Mouse (Mus musculus) heart, embryonic 12.5 days (tissue): ENCODE results near the gene Mtg2. TPM values are rescaled to one million over a fixed set of nuclear protein-coding genes. Genes with fewer than 3 reads are reported as not detected.
A peak's percentile ranks its signal among the peaks of the same experiment; 100 is the strongest.

ENCODE experiments used
- ATAC-seq: fragments of 200-750 bp; cut with Nextera tagmentation; 2 replicates; pipeline ENCODE4 v1.8.0; 2017; ENCODE audit warnings: moderate TSS enrichment, moderate library complexity; ENCODE audit not compliant: insufficient number of reproducible peaks, low FRiP score
- H3K27ac ChIP-seq: fragments of 300-500 bp; sonication (generic); 2 replicates; pipeline ENCODE4 v1.5.1; 2016; ENCODE audit warnings: mild to moderate bottlenecking, moderate library complexity; ENCODE audit not compliant: poor library complexity, severe bottlenecking
- H3K27me3 ChIP-seq: fragments of 300-500 bp; sonication (generic); replicated peaks from 2 replicates; pipeline ENCODE4 v1.6.1; 2016; ENCODE audit warnings: mild to moderate bottlenecking, moderate library complexity
- H3K36me3 ChIP-seq: fragments of 300-500 bp; sonication (generic); 2 replicates; pipeline ENCODE4 v1.6.1; 2016; ENCODE audit warnings: mild to moderate bottlenecking, moderate library complexity
- H3K4me1 ChIP-seq: fragments of 300-500 bp; sonication (generic); replicated peaks from 2 replicates; pipeline ENCODE4 v1.6.1; 2016; ENCODE audit warnings: mild to moderate bottlenecking
- H3K4me2 ChIP-seq: fragments of 300-500 bp; sonication (generic); 2 replicates; pipeline ENCODE4 v1.6.1; 2016; ENCODE audit warnings: mild to moderate bottlenecking, moderate library complexity
- H3K4me3 ChIP-seq: fragments of 300-500 bp; sonication (generic); 2 replicates; pipeline ENCODE4 v1.5.1; 2016; ENCODE audit warnings: mild to moderate bottlenecking
- H3K9ac ChIP-seq: fragments of 300-500 bp; sonication (generic); 2 replicates; pipeline ENCODE4 v1.6.1; 2016; ENCODE audit warnings: mild to moderate bottlenecking, moderate library complexity
- H3K9me3 ChIP-seq: fragments of 300-500 bp; sonication (generic); replicated peaks from 2 replicates; pipeline ENCODE4 v1.6.1; 2016; ENCODE audit warnings: mild to moderate bottlenecking, moderate library complexity
- WGBS: fragments of 180-500 bp; shearing (Covaris S2); methylation state at CpG from one replicate; pipeline ENCODE4 v1.1.7; 2016; 5-methylcytosine and 5-hydroxymethylcytosine counted together
- polyA plus RNA-seq: library from polyadenylated mRNA; unstranded; fragments of >200 nt; fragmentation: Nextera tagmentation; extraction: Ambion mirVana; gene quantifications from 2 replicates; pipeline ENCODE4 v1.2.1, GENCODE M21; 2016

The Mtg2 gene
- polyA plus RNA-seq, 1 experiment from 2014 or later, result 23.7 TPM

DNA sequence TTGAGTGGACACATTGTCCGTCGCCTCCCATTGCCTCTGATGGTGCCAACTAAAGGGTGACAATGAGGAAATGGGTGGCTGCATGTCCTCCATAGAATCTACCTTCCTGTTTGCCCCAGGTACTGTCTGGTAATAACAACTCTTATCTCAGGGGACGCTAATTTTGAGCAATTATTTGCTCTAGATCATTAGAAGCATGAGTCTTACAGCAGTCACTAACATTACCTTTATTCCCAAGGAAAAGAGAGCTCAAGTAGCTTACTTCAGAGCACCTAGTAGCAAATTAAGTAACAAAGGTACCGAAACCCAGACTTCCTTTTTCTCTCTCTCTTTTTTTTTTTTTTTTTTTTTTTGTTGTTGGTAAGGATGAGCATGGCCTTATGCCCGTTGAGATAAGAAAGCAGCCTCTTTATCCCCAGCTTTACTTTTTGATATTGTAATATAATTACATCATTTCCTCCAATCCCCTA, 49.9 kb downstream of the Mtg2 start:
- no peak for ATAC-seq

GRCm38 (mm10) chr2:180124192-180124591, 53.8 kb downstream of the Mtg2 start:
- no peak for ATAC-seq
- 77% methylated on average over 2 of the region's 2 CpGs for WGBS
- peaks cover 36% of the 10 kb centered on the region for H3K4me1 ChIP-seq
- no peak overlapping the region for H3K4me2 ChIP-seq
- no peak overlapping the region for H3K27ac ChIP-seq
- no peaks in the 10 kb centered on the region for H3K9me3 ChIP-seq
- H3K4me3 ChIP-seq, result no peak overlapping the region
- peaks cover 9% of the 10 kb centered on the region; the same call in 1 of the 2 replicates for H3K36me3 ChIP-seq
- no peaks in the 10 kb centered on the region for H3K27me3 ChIP-seq
- H3K9ac ChIP-seq, result no peak overlapping the region

More for the DNA sequence above, 49.9 kb downstream of the Mtg2 start:
- peak overlapping the region; percentile 89 for H3K4me3 ChIP-seq
- peaks cover 9% of the 10 kb centered on the region; the same call in 1 of the 2 replicates for H3K36me3 ChIP-seq
- peak overlapping the region; percentile 90 for H3K4me2 ChIP-seq
- H3K9me3 ChIP-seq, result no peaks in the 10 kb centered on the region
- H3K27me3 ChIP-seq, result no peaks in the 10 kb centered on the region
- 58% methylated on average over 5 of the region's 5 CpGs for WGBS
- no peak overlapping the region for H3K27ac ChIP-seq
- H3K4me1 ChIP-seq, result peaks cover 37% of the 10 kb centered on the region
- H3K9ac ChIP-seq, result peak overlapping the region; percentile 92

DNA sequence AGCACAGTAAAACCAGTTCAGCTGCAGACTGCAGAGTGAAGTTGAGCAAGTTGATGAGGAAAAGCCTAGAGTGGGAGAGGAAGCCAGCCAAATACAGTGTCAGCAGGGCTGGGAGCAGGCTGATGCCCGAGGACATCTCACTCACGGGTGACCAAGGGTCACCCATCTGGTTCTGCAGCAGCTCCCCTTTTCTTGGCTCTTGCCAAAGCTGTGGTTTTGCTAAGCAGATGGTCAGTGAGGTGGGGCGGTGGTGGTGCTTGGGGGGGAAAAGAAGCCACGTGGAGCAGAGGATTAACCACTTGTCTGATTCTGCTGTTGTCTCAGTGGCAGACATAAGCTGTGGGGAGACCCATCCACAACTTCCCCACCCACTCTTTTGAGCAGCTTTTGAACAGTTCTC, 55.8 kb downstream of the Mtg2 start:
- Histone ChIP-seq H3K27ac (no peak overlapping the region), H3K9ac (no peak overlapping the region), H3K4me1 (peaks cover 30% of the 10 kb centered on the region), H3K4me2 (no peak overlapping the region), H3K4me3 (no peak overlapping the region), H3K27me3 (no peaks in the 10 kb centered on the region), H3K9me3 (no peaks in the 10 kb centered on the region), H3K36me3 (peaks cover 9% of the 10 kb centered on the region; the same call in 1 of the 2 replicates)
- 35% methylated on average over 4 of the region's 4 CpGs for WGBS
- ATAC-seq, result no peak

DNA sequence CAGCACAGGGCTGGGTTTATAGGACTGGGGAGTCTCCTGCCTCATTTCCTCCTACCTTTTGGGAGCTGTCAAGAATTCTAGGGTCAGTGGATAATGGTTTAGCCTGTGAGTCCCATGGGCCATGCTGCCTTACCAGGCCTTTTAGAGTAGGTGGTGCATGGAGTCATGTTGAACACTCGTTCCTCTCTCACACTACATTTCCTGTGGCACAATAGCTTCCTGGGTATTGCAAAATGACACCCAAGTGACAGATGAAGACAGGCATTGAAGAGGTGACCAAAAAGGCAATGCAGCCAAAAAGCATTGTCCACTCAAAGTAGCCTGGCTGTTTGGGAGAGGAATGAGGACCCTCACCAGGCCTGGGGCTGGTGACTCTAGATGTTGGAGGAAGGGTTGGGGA, 57.3 kb downstream of the Mtg2 start:
- Histone ChIP-seq H3K9ac (no peak overlapping the region), H3K4me1 (peaks cover 31% of the 10 kb centered on the region), H3K4me3 (no peak overlapping the region), H3K9me3 (no peaks in the 10 kb centered on the region), H3K36me3 (peaks cover 9% of the 10 kb centered on the region; the same call in 1 of the 2 replicates), H3K4me2 (no peak overlapping the region), H3K27ac (no peak overlapping the region), H3K27me3 (no peaks in the 10 kb centered on the region)
- ATAC-seq, result no peak
- 53% methylated on average over 1 of the region's 1 CpGs for WGBS

- H3K4me1 ChIP-seq, result peaks cover 21% of the 10 kb centered on the region
- H3K4me3 ChIP-seq, result no peak overlapping the region
- no peak overlapping the region for H3K9ac ChIP-seq
- 57% methylated on average over 4 of the region's 4 CpGs for WGBS
- H3K36me3 ChIP-seq, result peaks cover 7% of the 10 kb centered on the region
- H3K4me2 ChIP-seq, result no peak overlapping the region
- no peaks in the 10 kb centered on the region for H3K27me3 ChIP-seq
- no peak for ATAC-seq
- H3K27ac ChIP-seq, result peak overlapping the region; percentile 75; the same call in 1 of the 2 replicates
- no peaks in the 10 kb centered on the region for H3K9me3 ChIP-seq
Measured at GRCm38 (mm10) chr2:180133231-180133630, 62.8 kb downstream of the Mtg2 start.

- peaks cover 14% of the 10 kb centered on the region for H3K36me3 ChIP-seq
- no peaks in the 10 kb centered on the region for H3K9me3 ChIP-seq
- H3K9ac ChIP-seq, result no peak overlapping the region
- H3K4me1 ChIP-seq, result peaks cover 20% of the 10 kb centered on the region
- H3K4me2 ChIP-seq, result no peak overlapping the region
- 71% methylated on average over 3 of the region's 3 CpGs for WGBS
- H3K27ac ChIP-seq, result peak overlapping the region; percentile 75
- no peak for ATAC-seq
- no peaks in the 10 kb centered on the region for H3K27me3 ChIP-seq
- H3K4me3 ChIP-seq, result no peak overlapping the region
Measured at GRCm38 (mm10) chr2:180133911-180134310, 63.5 kb downstream of the Mtg2 start.

DNA sequence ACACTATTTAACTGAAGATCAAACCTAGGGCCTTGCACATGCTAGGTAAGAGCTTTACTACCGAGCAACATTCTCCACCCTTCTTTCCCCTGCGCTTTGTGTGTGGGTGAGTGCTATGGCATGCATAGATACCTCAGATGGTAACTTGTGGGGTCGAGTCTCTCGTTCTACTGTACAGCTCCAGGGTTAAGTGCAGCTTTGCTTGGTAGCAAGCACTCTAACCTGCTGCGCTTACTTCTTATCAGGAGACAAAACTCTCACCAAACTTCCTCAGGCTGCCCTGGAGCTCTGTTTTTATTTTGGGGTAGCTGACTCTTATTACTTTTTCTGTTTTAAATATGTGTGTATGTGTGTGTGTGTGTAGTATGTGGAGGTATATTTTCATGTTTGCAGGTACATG, 65.0 kb downstream of the Mtg2 start:
- no peaks in the 10 kb centered on the region for H3K27me3 ChIP-seq
- no peak overlapping the region for H3K9ac ChIP-seq
- H3K36me3 ChIP-seq, result peaks cover 25% of the 10 kb centered on the region
- no peaks in the 10 kb centered on the region for H3K9me3 ChIP-seq
- ATAC-seq, result no peak
- no peak overlapping the region for H3K4me3 ChIP-seq
- 58% methylated on average over 5 of the region's 5 CpGs for WGBS
- H3K27ac ChIP-seq, result peak overlapping the region; percentile 55
- H3K4me1 ChIP-seq, result peaks cover 20% of the 10 kb centered on the region
- no peak overlapping the region for H3K4me2 ChIP-seq

Other genes starting within 250 kb of the Mtg2 start
- 2.4 and 2.7 TPM in 2 replicates for gene Taf4, start 93.9 kb upstream of the Mtg2 start, polyA plus RNA-seq
- 4.8 and 6.9 TPM in 2 replicates for gene Lsm14b, start 45.6 kb upstream of the Mtg2 start, polyA plus RNA-seq
- 444 and 452 TPM in 2 replicates for gene Psma7, start 28.2 kb upstream of the Mtg2 start, polyA plus RNA-seq
- gene Ss18l1, start 28.1 kb upstream of the Mtg2 start, polyA plus RNA-seq, result 4.2 and 4.3 TPM in 2 replicates
- not detected in 2 replicates for gene Hrh3, start 33.9 kb downstream of the Mtg2 start, polyA plus RNA-seq
- gene Osbpl2, start 48.7 kb downstream of the Mtg2 start, polyA plus RNA-seq, result 37.2 and 37.5 TPM in 2 replicates
- 150 and 154 TPM in 2 replicates for gene Adrm1, start 100.9 kb downstream of the Mtg2 start, polyA plus RNA-seq
- 31.7 and 38.1 TPM in 2 replicates for gene Lama5, start 155.3 kb downstream of the Mtg2 start, polyA plus RNA-seq
- 336 and 349 TPM in 2 replicates for gene Rps21, start 186.8 kb downstream of the Mtg2 start, polyA plus RNA-seq
- 15.8 and 16.2 TPM in 2 replicates for gene Cables2, start 202.9 kb downstream of the Mtg2 start, polyA plus RNA-seq
- not detected in 2 replicates for gene Rbbp8nl, start 219.3 kb downstream of the Mtg2 start, polyA plus RNA-seq